Mouse (Mus musculus): Measurements from ENCODE around the gene Rpl11.

GRCm38 (mm10) chr4:136083269-136084105, 30.3 kb upstream of the Rpl11 start:
- TF ChIP-seq POLR2A (IDR thresholded peaks at IDR 0.05; ENCODE audit: borderline replicate concordance, control insufficient read depth, low read depth, low read length) (no peak), CTCF (IDR thresholded peaks at IDR 0.05; ENCODE audit: control insufficient read depth, insufficient read depth, low read length) (no peak)
